Mouse (Mus musculus) adrenal gland, adult 8-10 months (tissue): ENCODE measurements around the gene Rec114. TPM values are rescaled to one million over a fixed set of nuclear protein-coding genes. Genes with fewer than 3 reads are reported as not detected.

Experiments used
- DNase-seq: peaks from one replicate; pipeline ENCODE4 v3.0.0; 2022
- total RNA-seq, 4 experiments: library from RNA; stranded (reverse); gene quantifications; 2 replicates each; pipeline ENCODE4 v1.2.4; 2022

Gene Rec114
- total RNA-seq, 4 experiments from 2014 or later = 0.70 to 1.7 (median 1.2) TPM; not detected in 1

DNA sequence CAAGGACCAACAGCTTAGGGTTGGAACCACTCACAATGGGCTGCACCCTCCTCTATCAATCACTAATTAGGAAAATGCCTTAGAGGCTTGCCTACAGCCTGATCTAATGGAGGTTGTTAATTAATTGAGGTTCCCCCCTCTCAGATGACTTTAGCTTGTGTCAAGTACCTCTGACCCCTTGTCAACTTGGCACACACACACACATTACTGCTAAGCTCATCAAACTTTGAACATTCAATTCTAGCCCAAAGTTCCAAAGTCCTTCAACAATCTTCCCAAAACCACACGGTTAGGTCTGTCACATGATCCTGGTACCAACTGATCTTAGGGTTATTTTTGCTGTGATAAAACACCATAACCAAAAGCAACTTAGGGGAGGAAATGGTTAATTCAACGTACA is 26.9 kb downstream of the Rec114 start:
- no peak for DNase-seq

DNA sequence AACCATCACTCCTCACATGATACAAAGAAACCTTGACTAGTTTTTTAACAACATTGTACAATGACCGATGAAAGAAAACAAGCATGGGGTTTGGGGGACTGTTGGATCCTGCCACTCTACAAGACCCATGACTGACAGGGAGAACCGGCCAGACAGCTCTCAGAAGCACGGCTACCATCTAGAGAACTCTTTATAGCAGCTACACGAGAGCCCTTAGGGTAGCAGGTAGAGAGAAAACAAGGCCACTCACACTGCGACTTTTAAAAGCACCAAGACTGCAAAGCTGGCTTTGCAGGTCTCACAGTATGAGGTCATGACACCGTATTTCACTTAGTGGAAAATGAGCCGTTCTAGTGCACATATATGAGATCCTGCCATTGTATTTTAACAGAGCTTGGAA is 33.1 kb downstream of the Rec114 start:
- DNase-seq = no peak

DNA sequence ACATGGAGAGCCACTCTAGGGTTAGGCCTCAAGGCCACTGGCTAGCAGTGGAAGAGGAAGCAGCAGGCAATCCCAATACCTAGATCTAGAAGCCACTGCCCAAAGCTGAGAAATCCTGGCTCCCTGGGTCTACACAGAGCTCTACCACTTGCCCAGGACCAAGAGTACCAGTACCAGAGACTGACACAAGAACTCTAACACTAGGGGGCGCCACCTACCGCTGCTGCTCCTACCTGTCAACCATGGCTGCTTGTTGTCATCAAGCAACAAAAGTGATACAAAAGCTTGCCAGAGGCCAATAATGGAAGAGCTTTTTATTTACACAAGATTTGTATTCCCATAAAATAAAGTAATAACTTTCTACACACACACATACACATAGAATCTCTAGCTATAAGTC is 33.8 kb downstream of the Rec114 start:
- DNase-seq = peak; percentile 42

DNA sequence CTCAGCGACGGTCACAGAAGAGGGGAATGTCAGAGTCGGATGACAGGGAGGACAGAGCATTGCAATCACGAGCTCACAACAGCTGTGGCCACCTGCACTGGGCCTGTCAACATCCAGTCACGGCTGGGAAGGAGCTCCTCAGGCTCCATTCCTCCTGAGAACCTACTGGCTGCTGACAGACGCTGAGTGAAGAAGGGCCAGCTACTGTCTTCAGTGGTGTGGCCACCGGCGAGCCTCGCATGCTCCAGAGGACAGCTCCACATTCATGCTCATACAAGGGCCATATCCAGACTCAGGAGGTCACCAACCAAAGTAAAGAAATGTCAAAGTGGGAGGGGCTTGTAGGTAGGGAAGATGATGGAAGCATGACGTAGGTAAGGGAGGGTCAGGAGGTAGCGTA is 36.0 kb downstream of the Rec114 start:
- no peak for DNase-seq

DNA sequence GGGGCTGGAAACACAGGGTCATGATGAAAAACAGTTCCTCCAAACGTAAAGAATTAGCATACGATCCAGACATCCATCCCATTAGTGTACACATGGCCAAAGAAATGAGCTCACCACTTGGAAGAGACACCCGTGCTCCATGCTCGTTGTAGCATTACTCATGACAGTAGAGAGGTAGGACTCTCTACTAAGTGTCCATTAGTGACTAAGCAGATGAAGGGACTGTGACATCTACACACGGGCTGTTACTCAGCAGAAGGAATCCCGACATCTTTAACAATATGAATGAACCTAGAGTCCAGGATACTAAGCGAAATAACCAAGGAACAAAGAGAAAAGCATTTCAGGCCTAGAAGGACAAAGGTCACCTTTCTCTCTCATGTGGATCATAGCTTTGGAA is 37.7 kb downstream of the Rec114 start:
- DNase-seq = no peak

DNA sequence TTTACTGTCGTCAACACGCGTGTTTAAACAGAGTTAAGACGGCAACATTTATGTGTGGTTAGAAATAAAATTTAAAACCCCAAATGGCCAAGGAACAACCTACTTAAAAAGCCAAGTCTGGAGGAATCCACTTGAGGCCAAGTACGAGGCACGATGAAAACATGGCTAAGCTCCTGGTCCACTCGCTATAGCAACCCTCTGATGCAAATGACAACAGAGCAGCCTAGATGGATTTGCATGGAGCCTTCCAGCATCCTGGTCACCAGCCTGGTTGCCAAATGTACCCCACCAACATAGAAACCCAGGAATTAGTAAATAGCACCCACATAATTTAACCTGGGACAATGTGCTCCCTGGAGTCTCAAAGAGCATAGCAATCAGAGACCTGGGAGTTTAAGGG is 40.0 kb downstream of the Rec114 start:
- no peak for DNase-seq

DNA sequence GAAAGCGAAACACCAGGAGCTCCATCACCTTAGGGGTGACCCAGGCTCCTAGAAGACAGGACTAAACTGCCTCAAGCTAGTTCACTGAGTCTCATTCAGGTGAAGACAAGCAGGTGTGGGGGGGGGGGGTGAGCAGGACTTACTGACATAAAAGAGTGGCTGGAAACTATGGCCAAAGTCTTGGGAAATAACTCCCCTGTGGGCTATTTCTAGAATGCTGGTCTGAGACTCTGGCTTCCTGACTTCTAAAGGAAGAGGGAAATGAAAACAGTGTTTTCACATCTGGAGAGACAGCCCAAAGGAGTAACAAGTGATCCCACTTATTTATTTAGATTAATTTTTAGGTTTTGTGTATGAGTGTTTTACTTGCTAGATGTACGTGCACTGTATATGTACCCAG is 42.0 kb downstream of the Rec114 start:
- no peak for DNase-seq

DNA sequence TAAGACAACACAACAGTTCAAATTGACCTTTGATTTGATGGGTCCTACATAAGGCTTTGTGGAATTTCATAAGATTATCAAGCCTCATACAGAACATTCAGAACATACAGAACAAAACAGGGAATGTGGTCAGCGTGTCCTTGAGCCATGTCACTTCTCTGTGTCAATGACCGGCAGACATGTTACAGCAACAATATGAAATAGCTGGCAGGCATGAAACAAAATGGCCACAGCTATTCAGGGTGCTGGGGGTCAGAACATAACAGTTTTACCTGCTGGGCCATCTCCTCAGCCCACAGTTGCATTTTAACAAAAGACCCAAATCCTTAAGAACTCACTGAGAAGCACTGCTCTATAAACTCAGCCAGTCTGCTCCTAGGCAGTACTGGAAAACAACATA is 45.3 kb downstream of the Rec114 start:
- no peak for DNase-seq

DNA sequence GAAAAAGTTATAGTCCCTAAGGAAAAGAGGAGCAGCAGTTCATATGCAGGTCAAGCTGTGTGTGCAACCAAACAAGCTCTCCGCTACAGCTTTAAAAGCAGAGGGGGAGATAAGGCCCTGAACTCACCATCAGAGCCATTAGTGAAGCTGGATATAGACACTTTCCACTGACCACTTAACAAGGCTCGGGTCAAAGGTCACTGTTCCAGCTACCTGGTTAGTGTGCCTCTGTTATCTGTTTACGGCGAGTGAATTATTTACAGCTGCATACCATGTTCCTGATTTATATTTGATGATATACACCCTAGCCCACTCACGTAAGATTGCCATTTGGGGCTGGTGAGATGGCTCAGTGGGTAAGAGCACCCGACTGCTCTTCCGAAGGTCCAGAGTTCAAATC is 52.3 kb downstream of the Rec114 start:
- no peak for DNase-seq

DNA sequence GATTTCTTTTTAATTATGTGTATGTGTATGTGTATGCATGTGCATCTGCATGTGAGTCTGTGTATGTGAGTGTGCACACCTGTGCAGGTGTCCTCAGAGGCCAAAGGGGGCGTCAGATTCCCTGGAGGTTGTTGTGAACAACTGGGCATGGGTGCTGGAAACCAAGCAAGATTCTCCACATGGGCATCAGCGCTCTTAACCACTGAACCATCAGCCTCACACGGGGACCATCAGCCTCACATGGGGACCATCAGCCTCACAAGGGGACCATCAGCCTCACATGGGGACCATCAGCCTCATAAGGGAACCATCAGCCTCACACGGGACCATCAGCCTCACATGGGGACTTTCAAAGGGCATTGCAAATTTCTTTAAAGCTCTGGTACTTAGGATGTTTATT is 53.1 kb downstream of the Rec114 start:
- DNase-seq = no peak

DNA sequence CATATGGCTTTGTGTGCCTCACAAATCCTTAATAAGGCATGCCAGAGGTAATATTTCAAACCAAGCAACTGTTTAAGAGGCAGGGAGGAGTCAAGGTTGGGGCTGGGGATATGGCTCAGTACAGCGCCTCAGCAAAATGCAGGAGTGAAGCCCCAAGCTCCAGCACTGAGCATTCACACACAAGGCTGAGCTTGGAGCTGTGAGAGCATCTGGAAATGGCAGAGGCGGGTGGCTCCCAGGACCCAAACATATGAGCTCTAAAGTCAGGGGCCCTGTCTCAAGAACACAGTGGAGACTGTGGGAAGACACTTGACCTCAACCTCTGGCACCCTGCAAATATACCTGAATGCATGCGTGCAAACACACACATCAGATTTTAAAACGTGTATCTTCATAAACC is 55.7 kb downstream of the Rec114 start:
- no peak for DNase-seq

DNA sequence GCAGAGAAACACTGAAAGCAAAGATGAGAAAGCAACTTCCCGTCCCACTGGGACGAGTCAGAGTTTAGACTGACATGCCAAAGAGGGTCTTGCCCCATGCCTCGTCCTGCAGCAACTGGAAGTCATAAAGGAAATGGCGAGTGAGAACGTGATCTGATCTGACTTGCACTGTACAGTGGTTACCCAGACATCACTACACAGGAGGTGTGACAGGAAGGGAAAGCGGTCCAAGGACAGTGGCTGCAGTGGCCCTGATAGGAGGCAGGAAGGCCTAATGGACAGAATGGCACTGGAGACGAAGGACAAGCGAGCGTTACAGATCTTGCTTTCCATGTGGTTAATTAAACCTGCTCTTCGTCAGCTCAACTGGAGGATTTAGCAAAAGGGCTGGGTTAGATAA is 58.5 kb downstream of the Rec114 start:
- DNase-seq = no peak

DNA sequence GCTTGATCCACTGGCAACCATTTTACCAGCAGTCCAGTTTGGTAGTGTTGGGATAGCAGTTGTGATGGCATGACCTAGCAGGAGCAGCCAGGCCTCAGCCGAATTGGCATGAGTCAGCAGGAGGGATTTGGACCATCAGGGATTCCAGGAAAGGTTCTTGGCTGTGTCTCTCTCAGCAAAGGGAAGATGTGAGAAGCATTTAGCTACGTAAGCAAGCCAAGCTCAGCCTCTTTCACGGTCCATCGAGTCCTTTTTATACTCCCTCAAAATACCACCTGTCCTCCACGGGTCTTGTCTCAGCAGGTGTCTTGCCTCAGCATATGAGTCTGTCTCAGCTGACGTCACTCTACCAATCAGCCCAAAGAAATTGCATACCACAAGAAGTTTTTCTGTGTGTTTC is 60.4 kb downstream of the Rec114 start:
- no peak for DNase-seq

DNA sequence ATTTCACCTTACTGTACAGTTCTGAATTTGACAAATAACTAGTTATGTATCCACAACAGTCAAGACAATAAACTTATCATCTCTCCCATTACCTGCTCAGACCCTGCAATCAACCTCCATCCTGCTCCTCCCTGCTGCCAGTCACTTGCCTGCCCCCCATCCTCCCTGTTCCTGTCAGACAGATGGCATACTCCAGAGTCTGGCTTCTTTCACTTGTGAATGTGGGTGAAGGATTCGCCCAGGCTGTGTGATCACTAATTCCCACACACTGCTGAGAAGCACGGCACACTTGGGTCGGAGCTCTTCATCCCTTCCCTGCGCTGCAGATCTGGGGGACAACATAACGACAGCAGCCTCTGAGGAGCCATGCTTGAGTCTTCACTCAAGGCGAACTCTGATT is 61.7 kb downstream of the Rec114 start:
- DNase-seq = no peak

DNA sequence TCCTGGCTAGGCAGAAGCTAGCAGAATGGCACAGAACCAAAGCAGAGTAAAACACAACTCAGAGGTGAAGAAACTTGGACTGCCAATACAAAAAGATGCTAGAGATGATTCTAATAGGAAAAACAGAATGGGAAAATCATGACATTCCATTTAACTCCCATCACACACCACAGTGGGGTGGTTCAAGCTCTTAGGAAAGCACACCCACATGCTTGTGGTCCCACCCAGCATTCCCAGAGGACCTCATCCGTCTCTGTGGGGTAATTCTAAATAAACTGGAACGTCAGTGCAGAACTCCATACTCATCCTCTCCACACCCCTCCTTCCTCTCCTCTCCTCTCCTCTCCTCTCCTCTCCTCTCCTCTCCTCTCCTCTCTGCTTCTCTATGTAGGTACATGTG is 62.4 kb downstream of the Rec114 start:
- no peak for DNase-seq

DNA sequence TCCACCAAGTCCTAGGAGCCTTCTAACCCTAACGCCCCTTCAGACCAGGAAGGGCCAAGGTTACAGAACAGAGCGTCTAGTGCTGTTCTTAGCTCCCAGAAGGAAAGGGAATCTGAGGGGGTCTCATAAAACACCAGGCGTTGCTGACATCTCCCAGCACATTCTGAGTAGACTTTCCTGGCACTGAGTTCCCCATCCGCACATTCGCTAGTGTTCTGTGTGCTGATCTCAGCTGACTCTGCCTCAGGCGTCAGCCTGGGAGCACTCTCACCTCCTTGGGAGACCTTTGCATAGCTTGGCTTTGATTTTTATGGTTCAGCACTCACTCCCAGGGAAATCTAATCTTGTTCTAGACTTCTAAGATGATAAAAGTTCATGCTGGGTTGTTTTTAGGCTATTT is 68.4 kb downstream of the Rec114 start:
- no peak for DNase-seq

DNA sequence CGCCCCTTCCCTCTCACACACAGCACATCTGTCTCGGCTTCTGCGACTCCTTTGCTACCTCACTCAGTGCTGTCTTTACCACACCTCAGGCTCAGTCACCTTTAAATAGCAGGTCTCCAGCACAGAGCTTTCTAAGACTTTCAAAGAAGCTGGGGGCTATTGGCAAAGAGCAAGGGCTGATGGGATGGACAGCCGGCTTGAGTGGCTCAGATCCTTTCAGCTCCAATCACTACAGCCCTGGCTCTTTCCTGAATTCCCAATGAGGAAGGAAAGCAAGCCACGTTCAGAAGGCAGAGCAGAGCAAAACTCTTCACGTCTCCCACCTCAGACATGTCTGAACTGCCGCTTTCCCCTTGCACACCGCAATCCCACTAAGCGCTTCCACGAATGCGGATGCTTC is 69.0 kb downstream of the Rec114 start:
- no peak for DNase-seq

DNA sequence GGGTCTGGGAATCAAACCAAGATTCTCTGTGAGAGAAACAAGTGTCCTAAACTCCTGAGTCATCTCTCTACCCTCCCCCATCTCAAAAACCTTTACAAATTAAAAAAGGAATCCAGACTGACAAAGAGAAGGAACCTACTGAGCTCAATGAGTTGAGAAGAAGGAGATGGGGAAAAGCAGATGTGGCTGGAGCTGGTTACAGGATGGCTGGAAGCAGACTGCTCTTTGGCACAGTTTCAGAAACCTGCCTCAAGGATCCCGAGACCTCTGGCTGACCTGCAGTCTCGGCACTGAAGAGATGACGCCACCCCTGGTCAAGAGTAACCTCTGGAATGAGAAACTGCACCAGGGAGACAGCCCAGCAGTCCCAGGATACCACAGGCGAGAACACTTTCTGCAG is 71.3 kb downstream of the Rec114 start:
- DNase-seq = peak; percentile 71

DNA sequence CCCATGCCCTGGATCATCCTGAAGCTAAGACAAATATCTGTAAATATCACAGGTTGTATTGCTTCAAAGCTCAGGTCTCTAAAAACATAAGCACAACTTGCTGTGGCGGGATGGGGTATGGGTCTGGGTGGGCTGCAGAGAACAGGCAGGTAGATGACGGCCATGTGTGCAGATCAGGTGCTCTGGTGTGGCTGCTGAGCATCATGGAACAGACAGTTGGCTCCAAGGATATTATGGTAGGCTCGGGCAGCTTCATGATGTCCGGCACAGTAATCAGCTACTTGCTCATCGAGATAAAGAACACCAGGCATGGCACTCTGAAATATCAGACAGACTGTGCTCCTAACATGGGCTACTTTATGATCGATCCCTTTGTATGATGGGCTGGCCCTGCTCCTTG is 73.9 kb downstream of the Rec114 start:
- no peak for DNase-seq

DNA sequence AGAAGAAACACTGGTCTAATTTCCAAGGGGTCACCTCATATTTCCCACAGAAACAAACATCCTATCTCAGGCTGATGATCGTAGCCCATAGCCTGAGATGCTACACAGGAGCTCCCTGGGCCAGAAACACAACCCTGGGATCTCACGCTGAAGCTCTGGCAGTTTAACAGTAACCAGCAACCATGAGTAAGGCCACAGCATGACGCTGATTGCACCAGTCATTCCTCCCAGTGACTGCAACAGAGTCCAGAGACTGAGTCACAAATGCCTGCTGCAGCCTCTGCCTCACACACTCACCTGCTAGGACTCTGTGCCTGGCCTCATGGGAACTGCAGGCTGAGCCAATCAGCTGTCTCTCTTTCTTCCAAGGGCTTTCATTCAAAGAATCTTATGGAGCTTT is 74.7 kb downstream of the Rec114 start:
- peak; percentile 39 for DNase-seq

DNA sequence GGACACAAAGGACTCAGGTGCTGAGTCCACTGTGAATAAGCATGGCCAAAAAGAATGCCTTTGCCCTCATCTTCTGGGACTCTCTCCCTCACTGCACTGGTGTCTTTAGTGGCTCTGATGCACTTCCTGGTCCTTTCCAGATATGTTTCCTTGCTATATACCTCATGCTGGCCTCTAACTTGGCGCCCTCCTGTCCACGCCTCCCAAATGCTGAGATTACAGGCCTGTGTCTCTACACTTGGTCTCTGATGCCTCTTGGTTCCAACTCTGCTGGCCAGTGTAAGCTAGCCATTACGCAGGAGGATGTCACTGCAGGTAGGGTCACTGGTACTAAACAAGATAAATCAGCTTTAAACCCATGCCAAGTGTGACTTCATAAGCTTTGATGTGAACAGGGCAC is 75.6 kb downstream of the Rec114 start:
- DNase-seq = no peak

DNA sequence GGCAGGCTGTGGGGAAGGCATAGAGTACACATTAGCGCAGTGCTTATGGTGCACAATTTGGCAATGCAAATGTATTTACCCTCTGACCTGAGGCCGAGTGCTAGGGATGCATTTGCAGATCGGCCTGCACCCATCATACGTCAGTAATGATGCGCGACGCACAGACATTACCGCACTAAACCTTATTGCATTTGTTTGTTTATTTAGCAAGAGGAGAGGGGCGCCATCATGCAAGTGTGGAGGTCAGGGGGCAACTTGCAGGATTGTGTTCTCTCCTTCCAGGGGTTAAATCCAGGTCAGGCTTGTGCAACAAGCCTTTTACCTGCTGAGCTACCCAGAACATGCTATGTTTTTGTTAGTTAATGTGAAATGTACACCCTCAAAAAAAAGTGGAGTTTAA is 76.5 kb downstream of the Rec114 start:
- DNase-seq = no peak

DNA sequence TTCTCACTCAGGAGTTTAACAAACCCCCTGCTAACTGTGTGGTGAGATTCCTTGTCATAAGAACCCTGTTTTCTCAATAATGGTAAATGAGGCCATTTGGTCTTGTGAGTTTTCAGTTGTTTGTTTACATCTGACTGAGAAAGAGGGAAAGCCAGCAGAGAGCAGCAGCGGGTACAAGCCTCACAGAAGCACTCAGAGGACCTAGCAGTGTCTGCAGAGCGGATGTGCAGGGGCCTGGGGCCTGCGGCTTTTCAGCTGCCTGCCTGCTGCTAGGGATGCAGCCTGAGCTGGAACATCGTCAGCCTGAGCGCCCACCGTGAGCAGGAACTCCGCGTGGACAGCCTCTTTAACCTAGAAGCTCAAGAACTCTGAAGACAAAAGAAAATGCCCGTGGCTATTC is 77.6 kb downstream of the Rec114 start:
- DNase-seq = no peak

DNA sequence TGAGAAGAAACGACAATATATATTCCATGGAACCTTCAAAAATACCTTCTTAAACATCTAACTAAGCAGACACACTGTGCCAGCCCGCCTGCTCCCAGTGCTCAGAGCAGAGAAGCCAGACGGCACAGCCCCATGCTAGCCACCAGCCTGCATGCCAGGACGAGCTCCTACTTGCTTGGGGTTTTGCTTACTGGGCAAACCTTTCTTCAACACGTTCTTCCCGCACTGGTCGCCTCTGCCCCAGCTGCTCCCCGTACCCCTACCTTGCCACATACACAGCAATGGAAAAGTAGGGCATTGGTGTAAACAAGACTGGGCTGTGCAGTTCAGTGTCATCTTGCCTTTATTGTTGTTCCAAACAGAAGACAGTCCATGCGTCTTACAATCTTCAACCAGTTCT is 78.3 kb downstream of the Rec114 start:
- DNase-seq = no peak

DNA sequence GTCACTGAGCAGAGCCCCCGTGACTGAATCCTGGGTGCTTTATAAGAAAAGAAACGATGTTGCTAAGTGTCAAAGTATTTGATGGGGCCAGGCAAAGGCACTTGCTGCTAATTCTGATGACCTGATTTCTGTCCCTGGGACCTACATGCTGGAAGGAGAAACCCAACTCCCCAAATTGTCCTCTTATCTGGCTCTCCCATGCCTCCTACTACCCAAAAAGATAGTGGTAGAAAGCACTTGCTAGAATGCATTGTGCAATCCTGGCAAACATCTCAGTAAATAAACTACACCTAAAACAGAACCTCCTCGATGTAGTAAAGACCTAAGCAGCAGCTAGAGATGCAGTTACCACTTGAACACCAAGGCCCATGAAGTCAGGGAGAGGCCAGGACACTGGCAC is 81.0 kb downstream of the Rec114 start:
- no peak for DNase-seq

DNA sequence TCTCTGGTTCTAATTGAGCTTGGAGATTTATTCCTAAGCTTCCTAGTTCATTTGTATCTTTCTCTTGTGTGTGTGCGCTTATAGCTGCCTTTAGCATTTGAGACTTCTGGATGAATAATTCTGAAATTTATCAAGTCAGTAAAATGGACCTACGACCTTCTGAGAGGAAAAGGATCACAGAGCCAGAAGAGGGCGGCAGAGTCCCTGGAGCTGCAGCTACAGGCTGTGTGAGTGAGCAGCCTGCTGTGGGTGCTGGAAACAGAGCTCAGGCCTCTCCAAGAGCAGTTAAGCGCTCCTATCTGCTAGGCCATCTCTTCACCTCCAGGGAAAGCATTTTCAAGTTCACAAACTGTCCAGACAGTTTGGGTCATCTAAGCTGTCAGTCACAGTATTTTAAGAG is 81.8 kb downstream of the Rec114 start:
- no peak for DNase-seq
